Mouse (Mus musculus) left cerebral cortex, adult 18-20 months (tissue): ENCODE data around the gene Spata5. TPM values are rescaled to one million over a fixed set of nuclear protein-coding genes. Genes with fewer than 3 reads are reported as not detected.
"Not testable (repeated sequence)": the region's sequence is repeated elsewhere in the genome, so short reads cannot be mapped to it uniquely, and the experiment has no call there.

Experiments
- DNase-seq, 2 experiments: peaks; one replicate each; pipeline ENCODE4 v3.0.0; 2021 to 2022; ENCODE audit warnings: low spot score in 2 of 2, mixed read lengths in 1 of 2
- total RNA-seq, 2 experiments: library from RNA; stranded (reverse); gene quantifications; 2 replicates each; pipeline ENCODE4 v1.2.3; 2021

Spata5 gene
- total RNA-seq, 2 experiments from 2014 or later, result 24.0 to 32.8 TPM

- DNase-seq, result no peak
Observed at GRCm38 (mm10) chr3:37569661-37570566, 150.2 kb downstream of the Spata5 start.

- DNase-seq, result no peak
Observed at GRCm38 (mm10) chr3:37571633-37572032, 151.9 kb downstream of the Spata5 start.

GRCm38 (mm10) chr3:37572066-37572465 lies 152.4 kb downstream of the Spata5 start:
- peak; percentile 12 to 31 for DNase-seq

- DNase-seq, result no peak
Observed at GRCm38 (mm10) chr3:37576840-37577239, 157.1 kb downstream of the Spata5 start.

- DNase-seq, result no peak
Observed at GRCm38 (mm10) chr3:37577706-37578105, 158.0 kb downstream of the Spata5 start.

GRCm38 (mm10) chr3:37584576-37584975 lies 164.9 kb downstream of the Spata5 start:
- DNase-seq, result no peak

- peak in 1 of 2 experiments; percentile 11 for DNase-seq
Observed at GRCm38 (mm10) chr3:37585967-37586730, 166.5 kb downstream of the Spata5 start.

- DNase-seq, result no peak
Observed at GRCm38 (mm10) chr3:37586731-37587578, 167.3 kb downstream of the Spata5 start.

GRCm38 (mm10) chr3:37595721-37596120 lies 176.0 kb downstream of the Spata5 start:
- DNase-seq, result no peak

- no peak for DNase-seq
Observed at GRCm38 (mm10) chr3:37596519-37596918, 176.8 kb downstream of the Spata5 start.

- no peak for DNase-seq
Observed at GRCm38 (mm10) chr3:37597200-37597599, 177.5 kb downstream of the Spata5 start.

- not testable (repeated sequence) for DNase-seq
Observed at GRCm38 (mm10) chr3:37599641-37600040, 179.9 kb downstream of the Spata5 start.

- DNase-seq, result no peak
Observed at GRCm38 (mm10) chr3:37602356-37602755, 182.7 kb downstream of the Spata5 start.

- no peak for DNase-seq
Observed at GRCm38 (mm10) chr3:37602890-37603289, 183.2 kb downstream of the Spata5 start.

GRCm38 (mm10) chr3:37603541-37603940 lies 183.8 kb downstream of the Spata5 start:
- DNase-seq, result no peak

- DNase-seq, result no peak
Observed at GRCm38 (mm10) chr3:37604976-37605875, 185.5 kb downstream of the Spata5 start.

GRCm38 (mm10) chr3:37605876-37606238 lies 186.2 kb downstream of the Spata5 start:
- no peak for DNase-seq

GRCm38 (mm10) chr3:37608926-37609325 lies 189.2 kb downstream of the Spata5 start:
- no peak for DNase-seq

GRCm38 (mm10) chr3:37610670-37611069 lies 191.0 kb downstream of the Spata5 start:
- DNase-seq, result no peak

- no peak for DNase-seq
Observed at GRCm38 (mm10) chr3:37613722-37614121, 194.0 kb downstream of the Spata5 start.
